Mouse (Mus musculus) megakaryocyte, embryonic 14.5 days (primary cell): ENCODE results near the gene Zfp326. TPM values are rescaled to one million over a fixed set of nuclear protein-coding genes. Genes with fewer than 3 reads are reported as not detected.

Experiments
- H3K27me3 ChIP-seq: replicated peaks from 2 replicates; pipeline ENCODE3; 2012; ENCODE audit warnings: inconsistent platforms
- H3K36me3 ChIP-seq: replicated peaks from 2 replicates; pipeline ENCODE3; 2012; ENCODE audit warnings: low read length, inconsistent platforms, mixed read lengths
- H3K4me1 ChIP-seq: 2 replicates; pipeline ENCODE4 v1.6.1; 2012; ENCODE audit warnings: inconsistent platforms
- H3K4me3 ChIP-seq: replicated peaks from 2 replicates; pipeline ENCODE3; 2012; ENCODE audit warnings: moderate library complexity, mild to moderate bottlenecking, inconsistent platforms
- H3K9me3 ChIP-seq: 2 replicates; pipeline ENCODE4 v1.6.1; 2012; ENCODE audit warnings: inconsistent platforms
- FLI1 ChIP-seq: IDR thresholded peaks from 2 replicates; pipeline ENCODE4 v1.6.1; 2012; ENCODE audit warnings: low read length, inconsistent platforms, mixed read lengths
- GATA1 ChIP-seq: IDR thresholded peaks from 3 replicates; pipeline ENCODE4 v1.6.1; 2012; ENCODE audit warnings: mixed read lengths, low read length, inconsistent platforms, borderline replicate concordance
- polyA plus RNA-seq: library from polyadenylated mRNA; stranded (reverse); fragments of >175 nt; gene quantifications from 2 replicates; pipeline ENCODE4 v1.2.3, GENCODE M21; 2012; ENCODE audit warnings: low replicate concordance; ENCODE audit not compliant: insufficient read depth

The Zfp326 gene
- 1.2 and 7.6 TPM in 2 replicates for polyA plus RNA-seq

GRCm38 (mm10) chr5:105876068-105876924 lies at the start of gene Zfp326:
Gene Zfp326, plus strand, starts transcription at chr5:105876565.
- peaks cover 12% of the 10 kb centered on the region for H3K36me3 ChIP-seq
- peaks cover 10% of the 10 kb centered on the region for H3K27me3 ChIP-seq
- peaks cover 61% of the 10 kb centered on the region for H3K4me1 ChIP-seq
- TF ChIP-seq FLI1: no peak
- no peak for TF ChIP-seq GATA1
- peak within 1 kb of the TSS; percentile 94 for H3K4me3 ChIP-seq
- peaks cover 4% of the 10 kb centered on the region; the same call in 1 of the 2 replicates for H3K9me3 ChIP-seq

GRCm38 (mm10) chr5:105826916-105827510 lies 49.4 kb upstream of the Zfp326 start:
- H3K27me3 ChIP-seq: no peaks in the 10 kb centered on the region
- peaks cover 60% of the 10 kb centered on the region for H3K4me1 ChIP-seq
- no peak for TF ChIP-seq FLI1
- H3K36me3 ChIP-seq: peaks cover 3% of the 10 kb centered on the region
- H3K9me3 ChIP-seq: no peaks in the 10 kb centered on the region
- no peak overlapping the region for H3K4me3 ChIP-seq

GRCm38 (mm10) chr5:105828050-105828449 lies 48.3 kb upstream of the Zfp326 start:
- Histone ChIP-seq H3K9me3 (no peaks in the 10 kb centered on the region), H3K4me3 (no peak overlapping the region), H3K4me1 (peaks cover 50% of the 10 kb centered on the region), H3K36me3 (peaks cover 4% of the 10 kb centered on the region), H3K27me3 (no peaks in the 10 kb centered on the region)
- TF ChIP-seq FLI1 (no peak), GATA1 (no peak)

- Histone ChIP-seq H3K36me3 (peaks cover 6% of the 10 kb centered on the region), H3K27me3 (no peaks in the 10 kb centered on the region), H3K9me3 (no peaks in the 10 kb centered on the region), H3K4me3 (no peak overlapping the region), H3K4me1 (peaks cover 50% of the 10 kb centered on the region)
- no peak for TF ChIP-seq GATA1
Observed at GRCm38 (mm10) chr5:105829008-105829586, 47.3 kb upstream of the Zfp326 start.

- H3K27me3 ChIP-seq: no peaks in the 10 kb centered on the region
- no peak overlapping the region for H3K4me3 ChIP-seq
- TF ChIP-seq FLI1: no peak
- no peak for TF ChIP-seq GATA1
- peaks cover 3% of the 10 kb centered on the region for H3K36me3 ChIP-seq
- peaks cover 40% of the 10 kb centered on the region for H3K4me1 ChIP-seq
- H3K9me3 ChIP-seq: no peaks in the 10 kb centered on the region
Observed at GRCm38 (mm10) chr5:105832140-105832539, 44.2 kb upstream of the Zfp326 start.

- peaks cover 3% of the 10 kb centered on the region for H3K36me3 ChIP-seq
- TF ChIP-seq FLI1: no peak
- no peak for TF ChIP-seq GATA1
- no peak overlapping the region for H3K4me3 ChIP-seq
- H3K9me3 ChIP-seq: no peaks in the 10 kb centered on the region
- no peaks in the 10 kb centered on the region for H3K27me3 ChIP-seq
- H3K4me1 ChIP-seq: peaks cover 52% of the 10 kb centered on the region
Observed at GRCm38 (mm10) chr5:105833923-105834322, 42.4 kb upstream of the Zfp326 start.

- Histone ChIP-seq H3K4me3 (no peak overlapping the region), H3K9me3 (no peaks in the 10 kb centered on the region), H3K36me3 (peaks cover 6% of the 10 kb centered on the region), H3K4me1 (peaks cover 61% of the 10 kb centered on the region), H3K27me3 (no peaks in the 10 kb centered on the region)
- TF ChIP-seq GATA1: no peak
- TF ChIP-seq FLI1: no peak
Observed at GRCm38 (mm10) chr5:105836006-105836405, 40.4 kb upstream of the Zfp326 start.

- no peak for TF ChIP-seq GATA1
- TF ChIP-seq FLI1: no peak
- no peaks in the 10 kb centered on the region for H3K27me3 ChIP-seq
- H3K4me1 ChIP-seq: peaks cover 62% of the 10 kb centered on the region
- H3K9me3 ChIP-seq: no peaks in the 10 kb centered on the region
- H3K36me3 ChIP-seq: peaks cover 3% of the 10 kb centered on the region
- H3K4me3 ChIP-seq: peak overlapping the region; percentile 78
Observed at GRCm38 (mm10) chr5:105839740-105840310, 36.5 kb upstream of the Zfp326 start.

- Histone ChIP-seq H3K4me1 (peaks cover 62% of the 10 kb centered on the region), H3K36me3 (peaks cover 3% of the 10 kb centered on the region), H3K27me3 (no peaks in the 10 kb centered on the region), H3K9me3 (no peaks in the 10 kb centered on the region), H3K4me3 (peak overlapping the region; percentile 72)
- no peak for TF ChIP-seq FLI1
- TF ChIP-seq GATA1: peak; percentile 63; the same call in 1 of the 3 replicates
Observed at GRCm38 (mm10) chr5:105844044-105844753, 32.2 kb upstream of the Zfp326 start.
